Mouse (Mus musculus) adrenal gland, postnatal 36 days (tissue): Measurements from ENCODE around the gene Mgam. TPM values are rescaled to one million over a fixed set of nuclear protein-coding genes. Genes with fewer than 3 reads are reported as not detected.
"Not testable (repeated sequence)": the region's sequence is repeated elsewhere in the genome, so short reads cannot be mapped to it uniquely, and the experiment has no call there.

Experiments
- DNase-seq, 2 experiments: peaks; one replicate each; pipeline ENCODE4 v3.0.0; 2021; ENCODE audit warnings: mixed read lengths in 1 of 2
- long read RNA-seq, 2 experiments: library from polyadenylated mRNA; stranded (forward); transcript quantifications; one replicate each; pipeline ENCODE4 v2.0.0; 2021; ENCODE audit warnings: borderline sequencing depth in 2 of 2
- total RNA-seq, 2 experiments: library from RNA; stranded (reverse); gene quantifications; 2 replicates each; pipeline ENCODE4 v1.2.3; 2021

Mgam gene
- total RNA-seq, result 1 to 10 TPM in 1 of 2 experiments, under 1 TPM in 1; 0.63 to 2.0 TPM
- long read RNA-seq, experiment 1, result 0 reads
- long read RNA-seq, experiment 2, result 0 reads

- DNase-seq, result no peak
Observed at GRCm38 (mm10) chr6:40628406-40629000, at the start of gene Mgam. Gene Mgam, plus strand, starts transcription at chr6:40628831.

GRCm38 (mm10) chr6:40584336-40584735 is 44.3 kb upstream of the Mgam start:
- DNase-seq, result no peak

GRCm38 (mm10) chr6:40585645-40586044 is 43.0 kb upstream of the Mgam start, which contains the start of gene Clec5a:
Gene Clec5a, minus strand, starts transcription at chr6:40585821.
- no peak for DNase-seq

GRCm38 (mm10) chr6:40588346-40588745 is 40.3 kb upstream of the Mgam start:
- DNase-seq, result no peak

- DNase-seq, result no peak
Observed at GRCm38 (mm10) chr6:40594804-40595550, 33.7 kb upstream of the Mgam start.

GRCm38 (mm10) chr6:40598546-40598945 is 30.1 kb upstream of the Mgam start:
- DNase-seq, result not testable (repeated sequence)

- peak; percentile 64 to 67 for DNase-seq
Observed at GRCm38 (mm10) chr6:40607431-40607830, 21.2 kb upstream of the Mgam start.

- no peak for DNase-seq
Observed at GRCm38 (mm10) chr6:40610244-40610643, 18.4 kb upstream of the Mgam start.

- DNase-seq, result no peak
Observed at GRCm38 (mm10) chr6:40613260-40613852, 15.3 kb upstream of the Mgam start, which contains the start of gene Tas2r138. Gene Tas2r138, minus strand, starts transcription at chr6:40613310.

- DNase-seq, result peak; percentile 77 to 79
Observed at GRCm38 (mm10) chr6:40617965-40618364, 10.7 kb upstream of the Mgam start.

- DNase-seq, result no peak
Observed at GRCm38 (mm10) chr6:40626111-40626510, 2.5 kb upstream of the Mgam start.

GRCm38 (mm10) chr6:40634640-40635071 is 6.0 kb downstream of the Mgam start:
- no peak for DNase-seq

GRCm38 (mm10) chr6:40635559-40635958 is 6.9 kb downstream of the Mgam start:
- no peak for DNase-seq

- DNase-seq, result no peak
Observed at GRCm38 (mm10) chr6:40637755-40638154, 9.1 kb downstream of the Mgam start.

- DNase-seq, result no peak
Observed at GRCm38 (mm10) chr6:40640710-40641538, 12.3 kb downstream of the Mgam start.

GRCm38 (mm10) chr6:40645701-40646100 is 17.1 kb downstream of the Mgam start:
- no peak for DNase-seq

GRCm38 (mm10) chr6:40650953-40651352 is 22.3 kb downstream of the Mgam start:
- DNase-seq, result no peak

GRCm38 (mm10) chr6:40660930-40661329 is 32.3 kb downstream of the Mgam start:
- DNase-seq, result no peak

GRCm38 (mm10) chr6:40689180-40689579 is 60.5 kb downstream of the Mgam start:
- DNase-seq, result peak; percentile 10 to 38

GRCm38 (mm10) chr6:40692007-40692406 is 63.4 kb downstream of the Mgam start:
- DNase-seq, result not testable (repeated sequence)

- DNase-seq, result not testable (repeated sequence)
Observed at GRCm38 (mm10) chr6:40713494-40713893, 84.9 kb downstream of the Mgam start.

GRCm38 (mm10) chr6:40715705-40716104 is 87.1 kb downstream of the Mgam start:
- DNase-seq, result no peak
